Mouse (Mus musculus) heart, adult 8-10 months (tissue): ENCODE data around the gene Mettl21e. TPM values are rescaled to one million over a fixed set of nuclear protein-coding genes. Genes with fewer than 3 reads are reported as not detected.
A peak's percentile ranks its signal among the peaks of the same experiment; 100 is the strongest.
"Not testable (repeated sequence)": the region's sequence is repeated elsewhere in the genome, so short reads cannot be mapped to it uniquely, and the experiment has no call there.

Source experiments
- DNase-seq: peaks from one replicate; pipeline ENCODE4 v3.0.0; 2022; ENCODE audit warnings: low spot score
- total RNA-seq, 4 experiments: library from RNA; stranded (reverse); gene quantifications; 2 replicates each; pipeline ENCODE4 v1.2.4; 2022

Mettl21e gene
- total RNA-seq, result not detected

- DNase-seq, result peak; percentile 60
These were observed at the start of gene Mettl21e for GRCm38 (mm10) chr1:44218876-44219275. Gene Mettl21e, minus strand, starts transcription at chr1:44218961.

DNA sequence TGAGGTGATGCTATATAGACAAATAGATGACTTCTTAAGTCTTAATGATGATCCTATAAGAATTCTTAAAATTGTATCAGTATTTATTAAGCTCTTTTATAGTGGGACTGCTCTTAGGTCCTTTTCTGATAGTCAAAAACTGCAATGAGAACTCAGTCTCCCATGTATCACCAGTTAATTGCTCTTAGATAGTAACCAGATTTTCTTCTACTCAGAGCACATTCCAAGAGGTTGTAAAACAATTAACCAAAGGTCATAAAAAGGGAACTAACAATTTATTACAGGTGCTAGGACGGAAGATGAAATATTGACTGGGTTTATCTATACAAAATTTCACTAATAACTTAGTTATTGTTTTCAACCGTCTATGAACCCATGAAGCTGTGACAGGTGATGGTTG lies 21.7 kb upstream of the Mettl21e start:
- not testable (repeated sequence) for DNase-seq

DNA sequence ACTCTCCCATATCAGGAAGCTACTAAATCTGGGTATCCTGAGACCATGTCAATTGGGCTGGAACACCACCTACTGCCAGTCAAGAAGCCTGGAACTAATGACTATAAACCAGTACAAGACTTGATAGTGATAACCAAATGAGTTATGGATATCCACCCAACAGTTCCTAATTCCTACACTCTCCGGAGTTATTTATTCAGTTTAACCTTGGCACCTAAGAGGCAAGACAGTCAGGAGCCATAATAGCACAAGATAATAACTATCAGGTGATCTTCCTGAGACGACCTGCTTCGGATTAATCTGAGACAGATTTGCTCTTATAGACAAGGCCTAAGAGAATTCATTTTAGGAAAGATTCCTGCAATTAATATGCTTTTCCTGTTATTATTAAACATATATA lies 21.2 kb upstream of the Mettl21e start:
- no peak for DNase-seq

DNA sequence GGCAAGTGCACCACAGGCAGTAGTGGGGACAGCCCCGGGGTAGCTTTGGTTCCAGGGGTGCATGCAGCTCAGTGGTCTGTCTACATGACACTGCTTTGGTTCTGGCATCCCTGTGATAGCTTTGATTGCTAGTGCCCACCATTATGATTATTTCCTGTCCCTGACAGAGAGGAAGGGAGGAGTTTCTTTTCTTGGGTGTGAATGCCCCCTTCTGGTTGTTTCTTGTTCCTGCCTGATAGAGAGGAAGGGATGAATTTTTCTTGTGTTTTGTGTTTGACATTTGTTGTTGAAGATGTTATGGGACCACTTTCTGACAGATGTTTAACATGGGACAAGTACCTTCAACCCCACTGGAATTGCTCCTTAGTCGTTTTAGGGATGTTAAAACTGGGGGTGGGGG lies 18.5 kb upstream of the Mettl21e start:
- DNase-seq, result no peak

DNA sequence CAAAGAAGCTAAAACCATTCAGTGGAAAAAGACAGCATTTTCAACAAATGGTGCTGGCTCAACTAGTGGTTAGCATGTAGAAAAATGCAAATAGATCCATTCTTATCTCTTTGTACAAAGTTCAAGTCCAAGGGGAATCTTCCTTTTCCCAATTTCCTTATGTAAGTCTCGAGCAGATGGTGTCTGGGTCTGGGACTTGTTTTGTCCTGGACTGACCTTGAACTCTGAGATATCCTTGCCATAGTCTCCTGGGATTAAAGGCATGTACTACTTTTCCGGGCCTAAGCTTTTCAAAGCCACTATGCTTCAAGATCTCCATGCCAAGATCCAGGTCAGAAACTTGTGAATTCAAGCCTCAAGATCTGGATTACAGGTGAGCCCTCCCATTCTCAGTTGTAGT lies 16.6 kb upstream of the Mettl21e start:
- no peak for DNase-seq

DNA sequence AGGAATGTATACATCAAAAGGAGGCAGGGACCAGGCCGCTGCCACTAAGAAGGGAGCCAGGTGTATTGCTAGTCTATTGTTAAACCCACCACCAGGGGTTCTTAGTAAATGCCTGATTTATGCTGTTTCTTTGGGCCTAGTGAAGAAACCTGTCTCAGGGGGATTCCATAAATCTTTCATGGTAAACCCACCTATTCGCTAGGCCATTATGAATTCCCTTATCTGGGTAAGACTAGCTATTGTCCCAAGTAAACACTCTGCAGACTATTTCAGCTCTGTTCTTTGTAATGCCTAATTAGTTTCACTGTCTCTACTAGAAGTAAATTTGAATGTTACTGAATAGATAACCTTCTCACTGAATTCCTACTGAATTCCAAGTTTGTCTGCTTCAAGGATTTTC lies 15.8 kb upstream of the Mettl21e start:
- not testable (repeated sequence) for DNase-seq

DNA sequence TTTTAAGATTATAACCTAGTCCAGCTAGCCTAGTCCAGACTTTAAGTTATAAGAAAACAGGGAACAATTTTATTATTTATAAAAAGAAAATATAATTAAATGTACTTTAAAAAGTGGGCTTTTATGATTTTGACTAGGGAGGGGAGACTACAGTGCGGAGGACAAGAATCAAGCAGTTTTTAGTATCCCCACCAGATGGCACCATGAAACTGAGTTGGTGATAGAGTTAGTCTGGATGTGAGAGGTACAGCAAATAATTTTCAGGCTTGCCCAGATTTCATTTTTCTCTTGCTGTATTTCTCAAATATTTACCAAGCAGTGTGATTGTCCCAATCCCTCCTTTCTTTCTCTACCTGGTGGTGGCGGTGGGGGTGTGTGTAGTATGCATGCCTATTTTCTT lies 10.3 kb upstream of the Mettl21e start:
- DNase-seq, result peak; percentile 48

DNA sequence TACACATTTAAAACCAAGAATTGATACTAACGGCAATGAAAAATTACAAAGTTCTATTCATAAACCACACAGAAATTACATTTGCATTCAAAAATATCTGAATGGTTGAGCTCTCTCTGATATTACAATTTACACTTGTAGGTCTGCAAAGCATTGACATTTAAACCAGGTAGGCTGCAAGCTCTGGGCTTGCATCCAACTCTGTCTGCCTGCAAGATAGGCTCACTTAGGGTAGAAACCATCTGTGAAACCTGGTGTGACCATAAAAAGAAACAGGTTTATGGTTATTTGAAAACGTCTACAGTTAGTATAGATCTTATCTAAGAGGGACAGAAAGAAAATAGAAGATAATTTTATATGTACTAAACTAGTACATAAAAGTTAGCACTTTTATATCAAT lies 1.6 kb downstream of the Mettl21e start:
- no peak for DNase-seq

DNA sequence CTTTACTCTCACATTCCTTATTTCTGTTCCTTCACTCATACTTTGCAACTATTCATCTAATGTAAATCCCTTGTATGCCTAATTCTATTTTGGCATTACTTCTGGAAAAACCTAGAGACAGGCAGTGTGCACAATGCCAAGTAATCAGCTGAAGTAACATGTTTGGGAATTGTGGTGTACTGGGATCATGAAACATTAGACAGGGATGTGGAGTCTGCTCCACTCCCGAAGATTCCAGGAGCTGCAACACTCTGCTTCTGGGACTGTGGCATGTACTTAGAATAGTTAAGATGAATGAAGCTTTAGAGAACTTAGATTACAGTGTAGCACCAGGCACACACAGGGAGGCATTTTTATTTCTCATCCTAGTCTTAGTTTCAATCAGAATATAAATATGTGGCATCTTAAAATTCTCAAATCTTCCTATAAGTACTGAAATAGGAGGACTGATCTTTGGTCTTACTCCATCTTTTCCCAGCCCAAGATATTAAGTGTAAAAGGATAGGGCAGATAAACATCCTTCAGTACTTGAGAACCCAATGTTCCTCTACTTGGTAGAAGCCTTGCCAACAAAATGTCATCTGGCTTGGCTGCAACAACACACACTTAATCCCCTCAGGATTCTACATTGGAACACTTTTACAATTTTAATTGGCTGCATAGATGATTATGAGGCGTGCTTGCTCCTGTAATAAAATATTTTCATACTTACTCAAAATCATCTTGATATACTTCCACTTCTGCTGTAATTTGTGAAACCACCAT lies 2.2 kb downstream of the Mettl21e start:
- peak; percentile 76 for DNase-seq

DNA sequence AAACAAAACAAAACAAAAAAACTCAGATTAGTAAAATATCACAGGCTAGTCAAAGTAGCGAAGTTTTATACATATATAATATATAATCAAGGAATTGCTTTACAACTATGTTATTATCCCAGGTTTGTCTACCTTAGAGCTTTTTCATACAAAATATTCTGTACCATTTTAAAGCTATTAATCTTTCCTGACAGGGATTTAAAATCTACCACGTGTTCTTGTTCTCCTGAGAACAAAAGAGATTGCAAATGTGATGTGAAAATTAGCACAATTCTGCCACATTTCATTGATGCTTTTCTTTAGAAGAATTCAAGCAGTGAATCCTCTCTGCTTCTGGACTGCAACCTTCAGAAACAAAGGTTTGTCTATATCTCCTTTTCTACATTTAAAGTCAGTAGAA lies 4.3 kb downstream of the Mettl21e start:
- no peak for DNase-seq

- DNase-seq, result no peak
These were observed 15.9 kb downstream of the Mettl21e start for GRCm38 (mm10) chr1:44202876-44203275.

DNA sequence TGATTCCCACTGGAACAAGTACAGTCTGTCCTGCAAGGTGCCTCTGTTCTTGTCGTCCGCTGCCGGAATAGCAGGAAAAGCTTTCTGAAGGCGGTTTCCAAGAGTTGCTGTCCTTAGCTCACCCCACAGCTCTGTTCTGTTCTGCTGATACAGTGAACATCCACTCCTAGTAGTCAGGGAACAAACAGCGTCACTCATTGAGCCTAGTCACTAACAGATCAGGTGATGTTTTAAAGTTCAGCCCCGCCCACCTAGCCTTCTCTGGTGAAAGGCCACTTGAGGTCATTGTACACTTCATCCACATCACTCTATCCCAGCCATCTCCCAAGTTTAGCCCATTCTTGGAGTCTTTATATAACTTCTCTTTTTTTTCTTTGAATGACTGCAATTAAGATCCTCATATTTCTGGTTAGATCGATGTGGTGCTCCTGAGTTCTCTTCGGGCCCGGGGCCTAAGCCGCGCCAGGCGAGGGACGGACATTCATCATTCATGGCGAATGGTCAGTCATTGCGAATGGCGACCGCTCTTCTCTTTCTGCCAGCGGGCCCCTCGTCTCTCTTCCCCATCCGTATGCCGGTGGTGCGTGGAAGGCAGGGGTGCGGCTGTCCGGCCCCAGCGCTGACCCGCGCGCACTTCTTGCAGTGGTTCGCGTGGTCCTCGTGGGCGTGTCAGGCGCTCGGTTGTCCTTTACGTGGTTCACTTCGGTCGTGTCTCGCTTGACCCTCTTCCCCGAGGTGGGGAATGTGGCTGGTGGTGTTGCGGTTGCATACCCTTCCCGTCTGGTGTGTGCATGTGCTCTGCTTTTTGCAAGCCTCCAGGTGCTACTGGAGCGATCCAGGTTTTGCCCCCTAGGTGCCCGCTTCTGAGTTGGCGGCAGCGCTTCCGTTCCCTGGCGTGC lies 20.2 kb downstream of the Mettl21e start:
- peak; percentile 49 for DNase-seq

- no peak for DNase-seq
These were observed 32.4 kb downstream of the Mettl21e start for GRCm38 (mm10) chr1:44186396-44186795.

GRCm38 (mm10) chr1:44178086-44178485 lies 40.7 kb downstream of the Mettl21e start:
- DNase-seq, result no peak

- no peak for DNase-seq
These were observed 44.9 kb downstream of the Mettl21e start for GRCm38 (mm10) chr1:44173903-44174302.

- no peak for DNase-seq
These were observed 46.1 kb downstream of the Mettl21e start for GRCm38 (mm10) chr1:44172656-44173055.

DNA sequence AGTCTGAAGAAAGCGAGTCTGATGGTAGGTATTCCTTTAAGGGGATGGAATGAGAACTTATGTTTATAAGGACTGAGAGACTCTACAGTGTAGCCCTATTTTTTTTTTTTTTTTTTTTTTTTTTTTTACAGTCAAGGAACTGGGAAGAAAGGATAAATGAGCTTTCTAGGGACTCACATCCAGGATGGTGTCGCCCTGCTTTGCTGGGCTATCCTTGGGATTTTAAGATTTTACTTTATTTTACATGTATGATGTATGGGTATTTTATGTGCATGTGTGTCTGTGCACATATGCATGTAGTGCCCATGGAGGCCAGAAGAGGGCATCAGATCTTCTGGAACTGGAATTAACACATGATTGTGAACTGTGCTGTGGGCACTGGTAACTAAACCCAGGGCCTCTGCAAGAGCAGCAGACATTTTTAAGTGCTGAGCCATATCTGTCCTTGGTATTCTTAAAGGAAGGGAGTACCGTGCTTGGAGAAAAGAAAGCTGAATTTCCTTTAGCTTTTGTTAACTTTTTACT lies 50.8 kb downstream of the Mettl21e start:
- no peak for DNase-seq

- DNase-seq, result no peak
These were observed 56.4 kb downstream of the Mettl21e start for GRCm38 (mm10) chr1:44162389-44162788.

DNA sequence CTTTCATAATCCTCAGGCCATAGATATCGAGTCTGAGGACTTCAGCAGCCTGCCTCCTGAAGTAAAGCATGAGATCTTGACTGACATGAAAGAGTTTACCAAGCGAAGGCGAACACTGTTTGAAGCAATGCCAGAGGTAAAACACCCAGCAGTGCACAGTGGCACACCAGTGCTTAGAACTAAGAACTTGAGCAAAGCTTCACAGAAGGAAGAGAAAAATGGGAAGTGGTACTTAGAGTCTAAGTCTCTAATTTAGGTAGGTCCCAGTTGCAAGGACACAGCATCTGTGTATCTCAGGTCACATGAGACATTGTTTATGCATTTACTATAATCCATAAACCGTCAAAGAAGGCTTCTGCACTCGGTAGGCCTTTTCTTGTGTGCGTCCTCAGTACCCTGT lies 56.9 kb downstream of the Mettl21e start:
- no peak for DNase-seq

DNA sequence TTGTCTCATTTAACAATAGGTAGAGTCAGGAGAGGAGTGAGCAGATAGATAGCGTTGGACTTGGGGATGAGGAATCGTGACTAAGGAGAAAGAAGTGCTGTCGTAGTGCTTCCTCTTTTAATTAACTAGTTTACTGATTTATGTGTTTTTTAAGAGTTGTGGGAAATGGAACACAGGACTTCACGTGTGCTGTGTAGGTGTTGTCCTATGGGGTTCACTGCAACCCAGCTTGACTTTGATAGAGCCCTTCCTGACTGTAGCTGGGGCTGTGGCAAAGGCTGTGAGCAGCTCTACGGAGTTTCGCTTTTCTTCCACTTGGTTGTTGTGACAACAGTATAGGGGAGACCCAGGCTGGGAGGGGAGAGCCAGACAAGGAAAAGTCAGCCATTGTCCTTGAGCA lies 60.4 kb downstream of the Mettl21e start:
- DNase-seq, result no peak

DNA sequence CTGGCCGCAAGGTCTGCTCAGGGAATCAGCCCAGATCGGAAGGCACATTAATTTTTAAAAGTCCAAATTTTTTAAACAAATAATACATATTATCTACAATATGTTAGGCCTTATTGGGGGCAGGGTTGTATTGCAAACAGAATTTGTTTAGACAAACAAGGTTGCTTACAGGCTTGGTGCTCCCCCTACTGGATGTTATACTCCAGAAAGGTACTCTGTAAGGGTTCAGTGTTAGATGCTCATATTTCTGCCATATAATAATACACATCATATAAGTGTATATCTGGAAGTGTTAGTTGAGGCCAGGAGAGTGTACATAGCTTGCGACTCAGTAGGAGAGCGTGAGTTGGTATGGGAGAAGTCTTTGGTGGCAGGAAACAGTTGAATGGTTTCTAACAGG lies 63.5 kb downstream of the Mettl21e start:
- DNase-seq, result no peak
